Mouse (Mus musculus): ENCODE measurements at regions not wholly inside any gene's neighbourhood (a gene's known extent, or its start where the extent isn't known, plus 50 kb on each side); places are given as distances from the start of the nearest gene placed in this dataset.
A peak's percentile ranks its signal among the peaks of the same experiment; 100 is the strongest.

DNA sequence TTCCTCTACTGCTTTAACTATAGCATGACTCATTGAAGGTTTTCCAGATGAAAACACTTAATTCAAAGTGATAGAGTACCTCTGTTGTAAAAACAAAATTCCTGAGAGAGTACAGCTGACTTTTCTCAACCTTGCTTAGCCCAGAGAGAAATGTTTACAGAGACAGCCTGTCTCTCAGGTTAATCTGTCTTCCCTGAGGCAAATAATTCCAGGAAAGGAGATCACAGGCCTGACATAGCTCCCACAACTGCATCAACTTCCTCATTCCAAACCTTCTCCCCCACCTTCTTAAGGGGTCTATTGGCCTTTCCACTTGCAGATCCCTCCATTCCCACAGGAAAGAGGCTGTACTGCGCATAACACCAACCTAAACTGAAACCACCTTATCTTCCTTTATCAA, 586.1 kb upstream of the Impad1 start:
- DNase-seq (no peak), ATAC-seq (ENCODE audit: low read depth) (no peak)
- no peaks in the 10 kb centered on the region for H3K27me3 ChIP-seq
- H3K9ac ChIP-seq: no peak overlapping the region
- no peak overlapping the region for H3K4me3 ChIP-seq (replicated peaks)
- 63% methylated on average over 1 of the region's 1 CpGs for WGBS (ENCODE audit: insufficient replicate concordance)
- H3K4me1 ChIP-seq (replicated peaks): no peaks in the 10 kb centered on the region
- no peak overlapping the region for H3K27ac ChIP-seq
- H3K9me3 ChIP-seq (replicated peaks): no peaks in the 10 kb centered on the region
- H3K36me3 ChIP-seq: no peaks in the 10 kb centered on the region
- no peak overlapping the region for H3K4me2 ChIP-seq

DNA sequence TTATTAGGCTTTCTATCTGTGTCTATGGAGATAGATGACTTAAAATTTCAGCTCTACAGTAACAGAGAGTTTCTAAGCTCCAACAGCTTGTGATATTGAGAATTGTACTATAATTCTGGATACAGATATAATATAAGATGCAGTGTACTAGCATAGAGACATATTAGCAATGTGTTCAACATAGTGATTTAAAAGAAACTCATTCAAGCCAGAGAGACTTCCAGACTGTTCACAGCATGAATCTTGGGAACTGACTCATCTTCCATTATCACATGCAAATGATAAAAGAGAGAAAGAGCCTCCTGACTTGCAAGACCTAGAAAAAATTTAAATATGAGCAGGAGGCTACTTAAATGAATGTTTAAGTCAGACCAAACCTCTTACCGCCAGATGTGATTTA, 565.1 kb upstream of the Impad1 start:
- no peaks in the 10 kb centered on the region for H3K27me3 ChIP-seq
- no peak overlapping the region for H3K4me3 ChIP-seq (replicated peaks)
- no peak for DNase-seq
- WGBS (ENCODE audit: insufficient replicate concordance): 70% methylated on average over 1 of the region's 1 CpGs
- no peak overlapping the region for H3K27ac ChIP-seq
- H3K9ac ChIP-seq: no peak overlapping the region
- no peak for ATAC-seq (ENCODE audit: low read depth)
- H3K36me3 ChIP-seq: no peaks in the 10 kb centered on the region
- no peaks in the 10 kb centered on the region for H3K9me3 ChIP-seq (replicated peaks)
- H3K4me2 ChIP-seq: no peak overlapping the region
- H3K4me1 ChIP-seq (replicated peaks): no peaks in the 10 kb centered on the region

DNA sequence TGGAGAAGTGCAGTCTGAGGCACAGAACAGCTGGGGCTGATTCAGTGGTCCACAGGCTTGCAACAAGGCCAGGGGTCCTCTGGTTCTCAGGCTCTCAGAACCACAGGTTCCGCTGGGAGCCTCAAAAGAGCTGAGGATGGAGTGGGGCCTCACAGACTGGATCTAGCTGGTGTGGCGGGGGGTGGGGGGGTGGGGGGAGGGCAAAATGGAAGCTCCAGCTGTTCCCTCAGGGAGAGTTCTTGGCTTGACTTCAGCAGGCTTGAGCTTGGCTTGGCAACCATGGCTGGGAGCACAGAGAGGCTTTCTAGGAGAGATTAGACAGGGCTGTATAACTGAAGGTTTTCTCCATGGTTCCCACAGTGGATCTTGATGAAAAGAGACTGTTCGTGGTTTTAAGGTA, 553.1 kb upstream of the Impad1 start:
- Histone ChIP-seq H3K4me2 (no peak overlapping the region), H3K27ac (no peak overlapping the region), H3K4me3 (replicated peaks) (no peak overlapping the region), H3K36me3 (no peaks in the 10 kb centered on the region), H3K4me1 (replicated peaks) (no peaks in the 10 kb centered on the region), H3K9me3 (replicated peaks) (no peaks in the 10 kb centered on the region), H3K27me3 (no peaks in the 10 kb centered on the region), H3K9ac (no peak overlapping the region)
- ATAC-seq (ENCODE audit: low read depth) (no peak), DNase-seq (no peak)
- WGBS (ENCODE audit: insufficient replicate concordance): 54% methylated on average over 3 of the region's 3 CpGs

DNA sequence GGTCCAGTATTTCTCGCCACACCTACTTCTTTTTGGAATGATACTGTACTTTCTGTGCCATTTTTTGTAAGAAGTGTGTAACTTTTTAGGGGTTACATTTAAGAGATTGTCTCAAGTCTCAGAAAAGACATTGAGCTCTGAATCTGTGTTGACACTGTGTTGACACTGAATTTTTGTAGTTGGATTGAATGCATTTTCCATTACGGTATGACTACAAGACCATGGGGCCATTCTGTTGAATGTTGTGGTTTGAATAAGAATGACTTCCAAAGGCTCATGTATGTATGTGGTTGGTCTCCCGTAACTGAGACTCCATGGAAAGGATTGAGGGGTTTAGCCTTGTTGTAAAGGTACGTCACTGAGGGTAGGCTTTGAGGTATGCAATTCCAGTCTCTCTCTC, 551.6 kb upstream of the Impad1 start:
- no peak overlapping the region for H3K9ac ChIP-seq
- ATAC-seq (ENCODE audit: low read depth) (no peak), DNase-seq (no peak)
- no peak overlapping the region for H3K4me3 ChIP-seq (replicated peaks)
- no peaks in the 10 kb centered on the region for H3K9me3 ChIP-seq (replicated peaks)
- no peaks in the 10 kb centered on the region for H3K27me3 ChIP-seq
- H3K27ac ChIP-seq: no peak overlapping the region
- WGBS (ENCODE audit: insufficient replicate concordance): 64% methylated on average over 4 of the region's 4 CpGs
- no peak overlapping the region for H3K4me2 ChIP-seq
- H3K4me1 ChIP-seq (replicated peaks): no peaks in the 10 kb centered on the region
- H3K36me3 ChIP-seq: no peaks in the 10 kb centered on the region

DNA sequence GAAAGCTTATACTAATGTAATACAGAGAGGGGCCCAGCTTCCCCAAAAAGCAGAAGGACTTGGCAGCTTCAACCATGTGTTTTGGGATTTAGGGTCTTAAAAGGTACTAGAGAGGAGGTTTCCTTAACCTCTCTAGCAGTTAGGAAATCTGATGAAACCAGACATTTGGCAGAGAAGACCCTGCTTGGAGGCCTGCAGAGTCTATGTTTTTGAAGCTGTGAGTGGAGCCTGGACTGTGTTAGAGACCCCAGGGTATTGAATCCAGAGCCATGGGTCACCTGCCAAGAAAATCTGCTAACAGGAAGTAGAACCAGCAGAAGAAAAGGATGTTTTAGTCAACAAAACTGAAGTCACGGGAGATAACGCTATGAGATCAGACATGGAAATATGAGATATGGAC, 551.2 kb upstream of the Impad1 start:
- DNase-seq: no peak
- no peak overlapping the region for H3K4me2 ChIP-seq
- 67% methylated on average over 2 of the region's 2 CpGs for WGBS (ENCODE audit: insufficient replicate concordance)
- H3K9me3 ChIP-seq (replicated peaks): no peaks in the 10 kb centered on the region
- H3K27me3 ChIP-seq: no peaks in the 10 kb centered on the region
- no peak overlapping the region for H3K27ac ChIP-seq
- ATAC-seq (ENCODE audit: low read depth): no peak
- no peak overlapping the region for H3K9ac ChIP-seq
- H3K4me3 ChIP-seq (replicated peaks): no peak overlapping the region
- H3K36me3 ChIP-seq: no peaks in the 10 kb centered on the region
- H3K4me1 ChIP-seq (replicated peaks): no peaks in the 10 kb centered on the region

DNA sequence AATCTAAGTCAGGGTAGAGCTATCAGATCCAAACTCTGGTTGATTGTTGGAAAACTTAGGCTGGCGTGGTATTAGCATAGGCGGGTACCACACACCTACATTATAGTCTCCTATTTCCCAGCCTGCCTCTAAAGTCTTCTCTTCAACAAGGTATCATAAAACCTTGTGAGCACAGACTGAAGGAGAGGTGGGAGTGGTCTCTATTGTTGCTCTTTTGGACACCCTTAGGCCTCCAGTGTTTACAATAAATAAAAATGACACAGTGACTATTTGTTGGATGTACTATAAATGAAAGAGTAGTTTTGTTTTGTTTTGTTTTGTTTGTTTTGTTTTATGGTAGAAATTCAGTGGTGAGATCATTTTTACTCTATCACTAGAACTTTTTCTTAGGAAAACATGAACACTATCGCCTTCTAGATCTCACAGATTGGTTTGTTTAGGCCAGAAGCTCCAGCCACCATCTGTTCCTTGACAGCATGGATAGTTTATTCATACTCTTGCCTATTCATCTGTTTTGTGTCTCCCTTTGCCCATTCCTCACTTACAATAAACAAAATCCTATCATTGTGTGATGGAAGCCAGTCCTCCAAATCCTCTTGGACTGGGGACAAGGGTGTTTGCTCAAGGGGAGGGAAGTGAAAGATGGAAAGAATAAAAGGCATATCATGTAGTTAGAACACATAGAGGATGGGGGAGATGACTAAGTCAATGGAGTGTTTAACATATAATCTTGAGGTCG, 544.2 kb upstream of the Impad1 start:
- Histone ChIP-seq H3K4me3 (replicated peaks) (no peak overlapping the region), H3K9me3 (replicated peaks) (no peaks in the 10 kb centered on the region), H3K4me1 (replicated peaks) (no peaks in the 10 kb centered on the region), H3K27me3 (no peaks in the 10 kb centered on the region), H3K27ac (no peak overlapping the region), H3K9ac (no peak overlapping the region), H3K4me2 (no peak overlapping the region), H3K36me3 (no peaks in the 10 kb centered on the region)
- no peak for ATAC-seq (ENCODE audit: low read depth)
- 50% methylated on average over 4 of the region's 4 CpGs for WGBS (ENCODE audit: insufficient replicate concordance)
- no peak for DNase-seq

DNA sequence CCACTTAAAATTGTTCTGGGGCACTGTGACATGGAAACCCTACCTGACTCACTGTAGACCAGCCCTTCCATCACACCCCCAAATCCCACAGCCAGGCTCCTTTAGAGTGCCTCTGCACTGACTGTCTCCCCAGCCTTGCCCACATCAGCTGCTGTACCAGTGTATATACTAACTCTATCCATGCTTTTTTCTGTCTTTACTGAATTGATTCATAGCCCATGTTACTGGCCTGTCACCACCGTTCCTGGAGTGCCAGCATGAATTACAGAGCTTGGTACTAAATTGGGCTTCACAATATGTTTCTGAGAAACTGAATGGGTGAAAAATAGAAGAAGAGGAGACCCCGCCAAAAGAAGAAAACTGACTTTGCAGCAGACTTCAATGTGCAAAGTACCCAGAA, 541.9 kb upstream of the Impad1 start:
- DNase-seq (no peak), ATAC-seq (ENCODE audit: low read depth) (no peak)
- Histone ChIP-seq H3K4me2 (no peak overlapping the region), H3K9me3 (replicated peaks) (no peaks in the 10 kb centered on the region), H3K4me3 (replicated peaks) (no peak overlapping the region), H3K4me1 (replicated peaks) (no peaks in the 10 kb centered on the region), H3K27me3 (no peaks in the 10 kb centered on the region), H3K9ac (no peak overlapping the region), H3K36me3 (no peaks in the 10 kb centered on the region), H3K27ac (no peak overlapping the region)
- 68% methylated on average over 2 of the region's 2 CpGs for WGBS (ENCODE audit: insufficient replicate concordance)

DNA sequence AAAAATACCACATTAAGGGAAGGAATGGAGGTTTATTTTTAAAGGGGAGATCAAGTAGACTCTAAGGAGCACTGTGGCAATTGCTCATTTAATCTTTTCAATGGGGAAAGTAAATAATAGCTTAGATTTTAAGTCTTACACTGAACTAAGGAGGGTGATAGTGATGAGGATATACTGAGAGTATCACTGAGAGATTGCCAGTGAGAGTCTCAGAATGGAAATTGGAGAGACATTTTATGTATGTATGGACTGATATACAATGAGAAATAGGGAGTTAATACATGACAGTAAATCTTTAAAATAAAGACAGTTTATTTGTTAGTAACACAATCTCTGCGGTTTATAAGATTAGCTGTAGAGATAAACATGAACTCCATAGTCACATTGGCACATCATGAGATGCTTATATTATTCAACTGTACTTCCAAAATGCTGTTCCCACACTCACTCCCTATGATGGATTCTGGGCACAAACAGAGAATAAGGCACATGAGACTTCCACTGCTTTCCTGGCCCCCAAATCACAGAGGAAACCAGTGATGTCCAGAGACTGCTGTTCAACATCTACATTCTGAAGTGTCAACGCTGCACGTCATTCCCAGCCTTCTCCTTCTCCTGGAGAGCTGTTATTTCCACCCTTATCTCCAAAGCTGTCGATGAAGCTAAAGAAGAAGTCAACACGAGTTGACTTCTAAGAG, 535.5 kb upstream of the Impad1 start:
- WGBS (ENCODE audit: insufficient replicate concordance): 25% methylated on average over 5 of the region's 5 CpGs
- DNase-seq: no peak
- Histone ChIP-seq H3K4me1 (replicated peaks) (no peaks in the 10 kb centered on the region), H3K36me3 (no peaks in the 10 kb centered on the region), H3K9me3 (replicated peaks) (no peaks in the 10 kb centered on the region), H3K27me3 (no peaks in the 10 kb centered on the region), H3K4me3 (replicated peaks) (no peak overlapping the region), H3K4me2 (no peak overlapping the region), H3K9ac (no peak overlapping the region), H3K27ac (no peak overlapping the region)
- no peak for ATAC-seq (ENCODE audit: low read depth)

DNA sequence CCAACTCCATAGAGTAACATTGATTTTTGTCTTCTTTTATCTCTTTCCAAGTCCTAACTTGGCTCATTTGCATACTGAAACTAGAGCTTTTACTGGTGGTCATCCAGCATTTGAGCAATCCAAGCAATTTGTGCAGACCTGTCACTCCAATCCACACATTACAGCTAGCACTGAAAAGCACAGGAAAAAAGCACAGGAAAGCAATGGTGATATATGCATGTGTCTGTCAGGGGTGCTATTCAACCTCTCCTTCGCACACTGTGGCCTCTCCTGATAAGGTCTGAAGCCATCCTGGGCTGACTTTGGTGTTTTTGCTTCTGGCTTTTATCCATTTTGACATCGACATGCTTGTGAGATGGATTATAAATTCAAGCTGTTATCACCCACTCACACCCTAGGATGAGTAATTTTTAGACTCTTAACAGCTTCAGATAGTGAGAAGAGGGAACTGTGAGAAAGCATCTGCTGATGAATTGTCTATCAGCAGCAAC, 534.1 kb upstream of the Impad1 start:
- Histone ChIP-seq H3K4me3 (replicated peaks) (no peak overlapping the region), H3K27ac (no peak overlapping the region), H3K36me3 (no peaks in the 10 kb centered on the region), H3K9me3 (replicated peaks) (no peaks in the 10 kb centered on the region), H3K27me3 (no peaks in the 10 kb centered on the region), H3K4me2 (no peak overlapping the region), H3K9ac (no peak overlapping the region), H3K4me1 (replicated peaks) (no peaks in the 10 kb centered on the region)
- no peak for DNase-seq
- peak; percentile 80 for ATAC-seq (ENCODE audit: low read depth)
- WGBS (ENCODE audit: insufficient replicate concordance): 16% methylated on average over 2 of the region's 2 CpGs

DNA sequence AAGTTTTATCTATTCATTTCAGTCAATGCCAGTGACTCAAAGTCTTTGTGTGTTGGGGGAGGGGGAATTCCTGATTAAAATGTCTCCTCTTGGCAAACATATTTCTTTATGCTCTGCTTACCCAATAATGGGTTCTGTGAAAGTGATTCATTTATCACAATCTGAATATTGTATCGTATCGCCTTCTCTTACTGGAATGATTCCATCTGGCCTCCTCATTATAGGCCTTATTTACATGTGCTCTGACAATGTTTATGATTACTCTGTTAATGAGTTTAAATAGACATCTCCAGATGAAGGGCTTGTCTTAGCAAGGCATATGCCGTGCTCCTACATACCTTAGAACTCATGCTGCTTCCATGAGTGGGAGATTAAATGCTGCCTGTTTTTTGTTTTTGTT, 508.3 kb upstream of the Impad1 start:
- Histone ChIP-seq H3K36me3 (no peaks in the 10 kb centered on the region), H3K4me3 (replicated peaks) (no peak overlapping the region), H3K27me3 (no peaks in the 10 kb centered on the region), H3K4me1 (replicated peaks) (no peaks in the 10 kb centered on the region), H3K4me2 (no peak overlapping the region), H3K27ac (no peak overlapping the region), H3K9me3 (replicated peaks) (no peaks in the 10 kb centered on the region), H3K9ac (no peak overlapping the region)
- WGBS (ENCODE audit: insufficient replicate concordance): 75% methylated on average over 3 of the region's 3 CpGs
- DNase-seq (no peak), ATAC-seq (ENCODE audit: low read depth) (no peak)

DNA sequence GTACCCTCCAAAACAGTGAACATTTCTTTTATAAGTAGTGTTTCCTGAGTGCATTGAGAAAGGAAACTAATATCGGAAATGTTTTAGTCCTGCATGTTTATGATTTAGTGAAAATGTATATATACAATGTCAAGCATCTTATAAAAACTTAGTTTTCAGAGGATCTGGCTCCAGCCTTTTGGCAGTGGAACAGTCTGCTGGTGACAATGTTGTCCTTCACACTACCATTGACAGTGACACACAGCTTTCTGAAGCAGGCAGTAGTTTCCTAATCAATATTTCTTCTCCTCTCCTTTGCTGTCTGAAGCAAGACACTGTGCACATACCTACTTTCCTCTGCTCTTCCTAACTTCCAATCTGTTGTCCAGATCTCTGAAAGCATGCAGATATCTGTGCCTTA, 507.9 kb upstream of the Impad1 start:
- 65% methylated on average over 1 of the region's 1 CpGs for whole genome bisulfite sequencing (ENCODE audit: insufficient replicate concordance)
- DNase-seq: no peak
- no peaks in the 10 kb centered on the region for H3K27me3 ChIP-seq
- H3K4me2 ChIP-seq: no peak overlapping the region
- H3K4me3 ChIP-seq (replicated peaks): no peak overlapping the region
- H3K27ac ChIP-seq: no peak overlapping the region
- no peak overlapping the region for H3K9ac ChIP-seq
- no peak for ATAC-seq (ENCODE audit: low read depth)
- no peaks in the 10 kb centered on the region for H3K9me3 ChIP-seq (replicated peaks)
- no peaks in the 10 kb centered on the region for H3K36me3 ChIP-seq
- no peaks in the 10 kb centered on the region for H3K4me1 ChIP-seq (replicated peaks)

DNA sequence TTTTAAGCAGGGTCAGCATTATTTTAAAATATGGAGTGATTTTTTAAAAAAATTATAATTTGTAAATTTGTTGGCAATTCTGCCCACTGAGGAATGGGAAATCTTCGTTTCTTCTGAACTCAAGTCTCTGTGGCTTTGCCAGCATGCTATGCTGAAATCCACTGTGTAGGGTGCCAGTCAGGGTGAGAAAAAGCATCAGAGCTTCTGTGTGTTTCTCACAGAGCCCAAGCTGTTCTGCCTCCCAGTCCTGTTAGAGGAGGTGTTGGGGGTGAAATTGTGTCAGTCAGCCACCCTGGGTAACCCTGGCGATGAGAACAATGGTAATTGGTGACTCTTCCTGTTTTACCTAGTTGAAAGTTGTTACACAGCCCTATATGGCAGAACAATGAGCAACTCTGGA, 506.1 kb upstream of the Impad1 start:
- WGBS (ENCODE audit: insufficient replicate concordance): 45% methylated on average over 2 of the region's 2 CpGs
- Histone ChIP-seq H3K4me2 (no peak overlapping the region), H3K9ac (no peak overlapping the region), H3K27me3 (no peaks in the 10 kb centered on the region), H3K36me3 (no peaks in the 10 kb centered on the region), H3K9me3 (replicated peaks) (no peaks in the 10 kb centered on the region), H3K4me3 (replicated peaks) (no peak overlapping the region), H3K27ac (no peak overlapping the region), H3K4me1 (replicated peaks) (no peaks in the 10 kb centered on the region)
- no peak for DNase-seq
- no peak for ATAC-seq (ENCODE audit: low read depth)
